9 mouse cellular contexts compared by ENCODE assay signal in the genomic region with DNA sequence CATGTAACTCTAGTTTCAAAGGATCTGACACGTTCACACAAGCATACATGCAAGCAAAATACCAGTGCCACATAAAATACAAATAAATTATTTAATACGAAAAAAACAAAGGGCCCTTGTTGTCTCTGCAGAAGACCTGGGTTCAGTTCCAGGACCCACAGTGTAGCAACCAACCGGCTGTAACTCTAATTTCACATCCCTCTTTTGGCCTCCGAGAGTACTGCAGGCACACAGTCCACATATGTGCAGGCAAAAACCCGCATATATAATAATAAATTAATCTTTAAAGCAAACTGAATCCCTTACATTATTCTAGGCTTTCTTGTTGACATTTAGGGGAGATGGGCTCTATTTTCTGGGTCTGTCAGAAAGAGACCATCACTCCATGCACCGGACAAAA. TPM values are rescaled to one million over a fixed set of nuclear protein-coding genes. Genes with fewer than 3 reads are reported as not detected.
DNase-seq lines count a peak whose midpoint lies in the region; ATAC-seq and TF ChIP-seq lines count a peak whose summit lies in the region.
"Had no signal": no experiment of that assay in that cellular context is flagged by ENCODE, and none has a peak within 500 bp of the region (broad histone marks: within the 10 kb centered on the region; RNA-seq: fewer than 3 reads in every experiment).

No protein-coding gene starts in this region.

- H3K4me1 ChIP-seq in heart, postnatal 0 days (ENCODE audit: control insufficient read depth, insufficient read depth) = peaks cover 9% of the 10 kb centered on the region; the same call in 1 of the 2 replicates
- H3K4me1 ChIP-seq in ES-E14 (ENCODE audit: control insufficient read depth in 2 of 2, insufficient read depth in 2 of 2, low read length in 2 of 2, poor library complexity in 1 of 2) = peaks cover 7 to 8% of the 10 kb centered on the region in 2 experiments; a peak in 2 of 4 replicates
- H3K4me1 ChIP-seq in embryonic facial prominence, embryonic 14.5 days (ENCODE audit: control insufficient read depth, insufficient read depth, low read length) = peaks cover 7% of the 10 kb centered on the region
- H3K4me1 ChIP-seq in liver, embryonic 13.5 days (replicated peaks) = peaks cover 22% of the 10 kb centered on the region

- no peak for DNase-seq in heart, postnatal 0 days (ENCODE audit: low spot score)
- no peak for DNase-seq in heart, postnatal 25 days (ENCODE audit: low spot score)
- DNase-seq in ES-E14 (ENCODE audit: low read depth, low spot score) = no peak
- DNase-seq in embryonic facial prominence, embryonic 14.5 days (ENCODE audit: low spot score) = no peak
- no peak for DNase-seq in liver, embryonic 13.5 days
- DNase-seq in cerebellum, adult 9-10 months = no peak
- no peak for DNase-seq in natural killer cell, adult 2 months (ENCODE audit: low spot score in 2 of 2)

- TF ChIP-seq EP300 in heart, postnatal 0 days (IDR thresholded peaks at IDR 0.05; ENCODE audit: low read depth) = no peak

- WGBS in heart, postnatal 0 days = 50% methylated on average over 6 of the region's 6 CpGs
- 45% methylated on average over 6 of the region's 6 CpGs for WGBS in embryonic facial prominence, embryonic 14.5 days
- 52% methylated on average over 6 of the region's 6 CpGs for WGBS in liver, embryonic 13.5 days (ENCODE audit: insufficient replicate concordance)

- H3K4me2 ChIP-seq in heart, postnatal 0 days (ENCODE audit: low read depth, low read length) = peak overlapping the region; percentile 33
- H3K4me2 ChIP-seq in embryonic facial prominence, embryonic 14.5 days (ENCODE audit: low read depth, low read length) = peak overlapping the region; percentile 35; the same call in 1 of the 2 replicates
- peak overlapping the region; percentile 65 for H3K4me2 ChIP-seq in liver, embryonic 13.5 days

- H3K9ac ChIP-seq in heart, postnatal 0 days (replicated peaks; ENCODE audit: low read depth, low read length) = no peak overlapping the region
- peak overlapping the region; percentile 70; the same call in 1 of the 2 replicates for H3K9ac ChIP-seq in ES-E14 (ENCODE audit: insufficient read depth, low read depth, low read length, poor library complexity, severe bottlenecking)
- H3K9ac ChIP-seq in embryonic facial prominence, embryonic 14.5 days (ENCODE audit: low read depth, low read length) = no peak overlapping the region
- H3K9ac ChIP-seq in liver, embryonic 13.5 days = no peak overlapping the region

- peak overlapping the region; percentile 49; the same call in 1 of the 2 replicates for H3K27ac ChIP-seq in heart, postnatal 0 days (ENCODE audit: low read depth)
- H3K27ac ChIP-seq in ES-E14 (ENCODE audit: insufficient read depth, low read depth, low read length, poor library complexity, severe bottlenecking) = peak overlapping the region; percentile 59; the same call in 1 of the 2 replicates
- no peak overlapping the region for H3K27ac ChIP-seq in embryonic facial prominence, embryonic 14.5 days (replicated peaks; ENCODE audit: low read depth, low read length)
- no peak overlapping the region for H3K27ac ChIP-seq in liver, embryonic 13.5 days

- H3K27me3 ChIP-seq in heart, postnatal 0 days (ENCODE audit: control insufficient read depth, insufficient read depth, low read length) = no peaks in the 10 kb centered on the region
- H3K27me3 ChIP-seq in embryonic facial prominence, embryonic 14.5 days (replicated peaks; ENCODE audit: control insufficient read depth, insufficient read depth, low read length) = no peaks in the 10 kb centered on the region
- no peaks in the 10 kb centered on the region for H3K27me3 ChIP-seq in liver, embryonic 13.5 days

- no peak overlapping the region for H3K4me3 ChIP-seq in heart, postnatal 0 days (ENCODE audit: low read depth, low read length)
- H3K4me3 ChIP-seq in ES-E14 (ENCODE audit: insufficient read depth in 1 of 2, low read depth in 1 of 2, low read length in 2 of 2, poor library complexity in 1 of 2, severe bottlenecking in 1 of 2) = peak overlapping the region; percentile 44 to 55; a peak in 2 of 4 replicates
- no peak overlapping the region for H3K4me3 ChIP-seq in embryonic facial prominence, embryonic 14.5 days (ENCODE audit: low read depth, low read length)
- no peak overlapping the region for H3K4me3 ChIP-seq in liver, embryonic 13.5 days (replicated peaks)
- H3K4me3 ChIP-seq: myocyte had no signal

- no peak for ATAC-seq in heart, postnatal 0 days (ENCODE audit: insufficient read depth, low read depth)
- ATAC-seq in embryonic facial prominence, embryonic 14.5 days (ENCODE audit: low read depth) = no peak
- ATAC-seq in liver, embryonic 13.5 days (ENCODE audit: low read depth) = 0 out of 2 replicates have a peak, but pooled peaks have one; percentile 7
- ATAC-seq in activated CD4-positive, CD25-positive, alpha-beta regulatory T cell, adult 4 months = no peak

- H3K36me3 ChIP-seq in heart, postnatal 0 days (replicated peaks; ENCODE audit: control insufficient read depth, insufficient read depth, low read length) = no peaks in the 10 kb centered on the region
- no peaks in the 10 kb centered on the region for H3K36me3 ChIP-seq in ES-E14 (ENCODE audit: control insufficient read depth, insufficient read depth, low read length, poor library complexity, severe bottlenecking)
- H3K36me3 ChIP-seq in embryonic facial prominence, embryonic 14.5 days (ENCODE audit: control insufficient read depth, insufficient read depth, low read length) = no peaks in the 10 kb centered on the region
- no peaks in the 10 kb centered on the region for H3K36me3 ChIP-seq in liver, embryonic 13.5 days

- H3K9me3 ChIP-seq in heart, postnatal 0 days (replicated peaks; ENCODE audit: control insufficient read depth, low read length) = no peaks in the 10 kb centered on the region
- H3K9me3 ChIP-seq in ES-E14 (ENCODE audit: control insufficient read depth, insufficient read depth, low read depth, low read length) = no peaks in the 10 kb centered on the region
- no peaks in the 10 kb centered on the region for H3K9me3 ChIP-seq in embryonic facial prominence, embryonic 14.5 days (ENCODE audit: control insufficient read depth, low read length)
- no peaks in the 10 kb centered on the region for H3K9me3 ChIP-seq in liver, embryonic 13.5 days (replicated peaks)

- in situ Hi-C loops in ES-E14 (cut with MboI; ENCODE audit: low sequenced_read_pairs in 2 of 2, unreplicated experiment in 2 of 2) = no loop called here

- TF ChIP-seq CTCF in heart, postnatal 0 days (IDR thresholded peaks at IDR 0.05; ENCODE audit: low read depth) = no peak

- intact Hi-C loops in heart, postnatal 25 days (cut with DNase I) = no loop called here

TF ChIP-seq in ES-E14, 5 proteins besides CTCF, POLR2A, EP300 and RAD21:
- no peak for TF ChIP-seq ZC3H11A (IDR thresholded peaks at IDR 0.05; ENCODE audit: borderline replicate concordance, low read depth, low read length)
- no peak for TF ChIP-seq HCFC1 (IDR thresholded peaks at IDR 0.05; ENCODE audit: borderline replicate concordance, insufficient read depth, low read length)
- TF ChIP-seq CHD2 (IDR thresholded peaks at IDR 0.05; ENCODE audit: low read depth, low read length) = no peak
- no peak for TF ChIP-seq MAFK (IDR thresholded peaks at IDR 0.05; ENCODE audit: insufficient read depth, low read depth, low read length)
- TF ChIP-seq ZNF384 (IDR thresholded peaks at IDR 0.05; ENCODE audit: low read depth, low read length) = no peak

RNA-seq across cellular contexts. Expression of gene Ier2, which starts 15.9 kb away (rescaled TPM):
- total RNA-seq in heart, postnatal 0 days (2014; rRNA removed; ENCODE audit: low replicate concordance) = 17.0 and 23.2 TPM in 2 replicates
- 33.3 and 38.3 TPM in 2 replicates for polyA plus RNA-seq in heart, postnatal 0 days (2015; fragmentation: Nextera tagmentation; extraction: Ambion mirVana)
- total RNA-seq in heart, postnatal 25 days (2021) = 10 to 100 TPM; 14.3 to 18.3 TPM
- 49.3 and 49.7 TPM in 2 replicates for total RNA-seq in ES-E14 (2012; rRNA removed)
- 45.9 and 50.3 TPM in 2 replicates for polyA plus RNA-seq in embryonic facial prominence, embryonic 14.5 days (2014; fragmentation: Nextera tagmentation; extraction: Ambion mirVana)
- polyA plus RNA-seq in liver, embryonic 13.5 days (2015; fragmentation: Nextera tagmentation; extraction: Ambion mirVana) = 20.5 and 24.1 TPM in 2 replicates
- polyA plus RNA-seq in activated CD4-positive, CD25-positive, alpha-beta regulatory T cell, adult 4 months (2017; shearing (Covaris generic)) = 10 to 100 TPM; 54.7 to 56.1 TPM

RNA-seq across cellular contexts. Expression of gene Trmt1, which starts 39.3 kb away (rescaled TPM):
- 98.3 and 116 TPM in 2 replicates for total RNA-seq in heart, postnatal 0 days (2014; rRNA removed; ENCODE audit: low replicate concordance)
- 28.4 and 29.5 TPM in 2 replicates for polyA plus RNA-seq in heart, postnatal 0 days (2015; fragmentation: Nextera tagmentation; extraction: Ambion mirVana)
- total RNA-seq in heart, postnatal 25 days (2021) = 10 to 100 TPM; 32.6 to 37.6 TPM
- total RNA-seq in ES-E14 (2012; rRNA removed) = 260 and 334 TPM in 2 replicates
- 55.8 and 73.2 TPM in 2 replicates for polyA plus RNA-seq in embryonic facial prominence, embryonic 14.5 days (2014; fragmentation: Nextera tagmentation; extraction: Ambion mirVana)
- 45.9 and 46.8 TPM in 2 replicates for polyA plus RNA-seq in liver, embryonic 13.5 days (2015; fragmentation: Nextera tagmentation; extraction: Ambion mirVana)
- polyA plus RNA-seq in activated CD4-positive, CD25-positive, alpha-beta regulatory T cell, adult 4 months (2017; shearing (Covaris generic)) = 10 to 100 TPM; 32.6 to 49.8 TPM

RNA-seq across cellular contexts. Expression of gene Nacc1, which starts 40.9 kb away (rescaled TPM):
- 68.0 and 83.6 TPM in 2 replicates for total RNA-seq in heart, postnatal 0 days (2014; rRNA removed; ENCODE audit: low replicate concordance)
- 6.2 and 6.9 TPM in 2 replicates for polyA plus RNA-seq in heart, postnatal 0 days (2015; fragmentation: Nextera tagmentation; extraction: Ambion mirVana)
- total RNA-seq in heart, postnatal 25 days (2021) = 10 to 100 TPM; 32.0 to 32.6 TPM
- 75.4 and 85.5 TPM in 2 replicates for total RNA-seq in ES-E14 (2012; rRNA removed)
- 19.7 and 20.1 TPM in 2 replicates for polyA plus RNA-seq in embryonic facial prominence, embryonic 14.5 days (2014; fragmentation: Nextera tagmentation; extraction: Ambion mirVana)
- 6.9 and 7.6 TPM in 2 replicates for polyA plus RNA-seq in liver, embryonic 13.5 days (2015; fragmentation: Nextera tagmentation; extraction: Ambion mirVana)
- 10 to 100 TPM in 1 of 2 experiments, 1 to 10 TPM in 1; 9.4 to 12.5 TPM for polyA plus RNA-seq in activated CD4-positive, CD25-positive, alpha-beta regulatory T cell, adult 4 months (2017; shearing (Covaris generic))

RNA-seq across cellular contexts. Expression of gene Lyl1, which starts 54.5 kb away (rescaled TPM):
- total RNA-seq in heart, postnatal 0 days (2014; rRNA removed; ENCODE audit: low replicate concordance) = 4.4 and 4.8 TPM in 2 replicates
- 8.7 and 9.8 TPM in 2 replicates for polyA plus RNA-seq in heart, postnatal 0 days (2015; fragmentation: Nextera tagmentation; extraction: Ambion mirVana)
- 1 to 10 TPM; 4.2 to 4.5 TPM for total RNA-seq in heart, postnatal 25 days (2021)
- total RNA-seq in ES-E14 (2012; rRNA removed) = 0.49 and 0.74 TPM in 2 replicates
- polyA plus RNA-seq in embryonic facial prominence, embryonic 14.5 days (2014; fragmentation: Nextera tagmentation; extraction: Ambion mirVana) = 5.8 and 6.8 TPM in 2 replicates
- 61.2 and 61.3 TPM in 2 replicates for polyA plus RNA-seq in liver, embryonic 13.5 days (2015; fragmentation: Nextera tagmentation; extraction: Ambion mirVana)
- polyA plus RNA-seq in activated CD4-positive, CD25-positive, alpha-beta regulatory T cell, adult 4 months (2017; shearing (Covaris generic)) = 1 to 10 TPM in 1 of 2 experiments, under 1 TPM in 1; 0.85 to 1.2 TPM
- polyA plus RNA-seq: myocyte had no signal

Comparison
In these comparisons a context has a peak if more than half of its experiments do, and no peak if none do; other contexts are left out.
1. H3K27ac ChIP-seq: peak in heart, postnatal 0 days (single experiment) and ES-E14 (single experiment); none in embryonic facial prominence, embryonic 14.5 days (single experiment) and liver, embryonic 13.5 days (single experiment).
2. H3K4me3 ChIP-seq: peak in ES-E14 (2 of 2); none in heart, postnatal 0 days (single experiment), embryonic facial prominence, embryonic 14.5 days (single experiment) and liver, embryonic 13.5 days (single experiment).
3. Peak in every context shown above with its lines, with median percentiles within 50 percentile points of each other: H3K4me2 ChIP-seq.